Mouse (Mus musculus) heart, adult 2 months (tissue): ENCODE measurements at regions not wholly inside any gene's neighbourhood (a gene's known extent, or its start where the extent isn't known, plus 50 kb on each side); places are given as distances from the start of the nearest gene placed in this dataset.

Source experiments
- CTCF ChIP-seq: fragments of 200-600 bp; IDR thresholded peaks from 2 replicates; pipeline ENCODE4 v1.8.1; 2022; ENCODE audit warnings: antibody characterized with exemption, mild to moderate bottlenecking, moderate library complexity
- POLR2A ChIP-seq: fragments of 200-500 bp; IDR thresholded peaks from 2 replicates; pipeline ENCODE4 v1.6.1; 2011; ENCODE audit warnings: mild to moderate bottlenecking, low read depth, low read length, control low read depth; ENCODE audit not compliant: insufficient read depth

GRCm38 (mm10) chr17:68961160-68961559 lies 114.3 kb upstream of the Epb41l3 start:
- TF ChIP-seq POLR2A (no peak), CTCF (no peak)
